8 mouse cellular contexts compared by ENCODE assay signal in genomic region chr9:65586406-65587269, GRCm38 (mm10). TPM values are rescaled to one million over a fixed set of nuclear protein-coding genes. Genes with fewer than 3 reads are reported as not detected.
DNase-seq lines count a peak whose midpoint lies in the region; ATAC-seq lines count a peak whose summit lies in the region.

Pif1 (plus strand) TSS chr9:65587160.

- H3K27ac ChIP-seq in embryonic facial prominence, embryonic 15.5 days (replicated peaks) = peak within 1 kb of the TSS; percentile 53
- peak within 1 kb of the TSS; percentile 87 for H3K27ac ChIP-seq in liver, embryonic 12.5 days
- H3K27ac ChIP-seq in stomach, embryonic 15.5 days = peak within 1 kb of the TSS; percentile 26; the same call in 1 of the 2 replicates

- WGBS in embryonic facial prominence, embryonic 15.5 days = 9% methylated on average over 28 of the region's 28 CpGs
- WGBS in liver, embryonic 12.5 days (ENCODE audit: insufficient replicate concordance) = 9% methylated on average over 28 of the region's 28 CpGs
- 8% methylated on average over 28 of the region's 28 CpGs for WGBS in stomach, embryonic 15.5 days

- peaks cover 31% of the 10 kb centered on the region for H3K4me1 ChIP-seq in embryonic facial prominence, embryonic 15.5 days
- peaks cover 57% of the 10 kb centered on the region for H3K4me1 ChIP-seq in liver, embryonic 12.5 days
- peaks cover 31% of the 10 kb centered on the region for H3K4me1 ChIP-seq in stomach, embryonic 15.5 days

- DNase-seq in 3134 (ENCODE audit: extremely low read depth, insufficient read length, low spot score) (peak; percentile 87), adipocyte (ENCODE audit: low spot score) (peak; percentile 70)
- DNase-seq in heart, adult 8-10 months (ENCODE audit: low spot score) = peak; percentile 87
- peak; percentile 70 to 87 for DNase-seq in kidney, adult 8-10 months
- DNase-seq in naive thymus-derived CD4-positive, alpha-beta T cell, adult 2 months (ENCODE audit: low read depth) = peak; percentile 78

- no peaks in the 10 kb centered on the region for H3K9me3 ChIP-seq in embryonic facial prominence, embryonic 15.5 days (replicated peaks)
- H3K9me3 ChIP-seq in liver, embryonic 12.5 days (replicated peaks) = no peaks in the 10 kb centered on the region
- no peaks in the 10 kb centered on the region for H3K9me3 ChIP-seq in stomach, embryonic 15.5 days

- H3K4me3 ChIP-seq in embryonic facial prominence, embryonic 15.5 days (replicated peaks) = peak within 1 kb of the TSS; percentile 55
- peak within 1 kb of the TSS; percentile 79 for H3K4me3 ChIP-seq in liver, embryonic 12.5 days
- H3K4me3 ChIP-seq in stomach, embryonic 15.5 days (replicated peaks) = peak within 1 kb of the TSS; percentile 63

- H3K9ac ChIP-seq in embryonic facial prominence, embryonic 15.5 days = peak within 1 kb of the TSS; percentile 50
- peak within 1 kb of the TSS; percentile 90 for H3K9ac ChIP-seq in liver, embryonic 12.5 days
- H3K9ac ChIP-seq in stomach, embryonic 15.5 days = peak within 1 kb of the TSS; percentile 33; the same call in 1 of the 2 replicates

- peak within 1 kb of the TSS; percentile 92 for H3K4me2 ChIP-seq in embryonic facial prominence, embryonic 15.5 days (replicated peaks)
- peak within 1 kb of the TSS; percentile 97 for H3K4me2 ChIP-seq in liver, embryonic 12.5 days
- peak within 1 kb of the TSS; percentile 100 for H3K4me2 ChIP-seq in stomach, embryonic 15.5 days

- H3K27me3 ChIP-seq in embryonic facial prominence, embryonic 15.5 days = no peaks in the 10 kb centered on the region
- H3K27me3 ChIP-seq in liver, embryonic 12.5 days (replicated peaks) = no peaks in the 10 kb centered on the region
- H3K27me3 ChIP-seq in stomach, embryonic 15.5 days (replicated peaks) = no peaks in the 10 kb centered on the region

- peak; percentile 86 for ATAC-seq in embryonic facial prominence, embryonic 15.5 days (ENCODE audit: insufficient number of reproducible peaks, low FRiP score, low TSS enrichment, low read depth)
- peak; percentile 87 for ATAC-seq in liver, embryonic 12.5 days
- ATAC-seq in stomach, embryonic 15.5 days (ENCODE audit: insufficient read depth, low FRiP score, low read depth) = peak; percentile 87

- peaks cover 9% of the 10 kb centered on the region; the same call in 1 of the 2 replicates for H3K36me3 ChIP-seq in embryonic facial prominence, embryonic 15.5 days
- peaks cover 32% of the 10 kb centered on the region for H3K36me3 ChIP-seq in liver, embryonic 12.5 days
- no peaks in the 10 kb centered on the region for H3K36me3 ChIP-seq in stomach, embryonic 15.5 days

RNA-seq across cellular contexts. Expression of gene Pif1, which starts in this region (rescaled TPM):
- polyA plus RNA-seq in embryonic facial prominence, embryonic 15.5 days (2015; fragmentation: Nextera tagmentation; extraction: Ambion mirVana) = 10.8 and 11.5 TPM in 2 replicates
- not detected for total RNA-seq in heart, adult 8-10 months (2022)
- polyA plus RNA-seq in liver, embryonic 12.5 days (2016; fragmentation: Nextera tagmentation; extraction: Ambion mirVana) = 16.1 and 17.4 TPM in 2 replicates
- polyA plus RNA-seq in stomach, embryonic 15.5 days (2015; fragmentation: Nextera tagmentation; extraction: Ambion mirVana) = 11.4 and 12.3 TPM in 2 replicates

Comparison
In these comparisons a context has a peak if more than half of its experiments do, and no peak if none do; other contexts are left out.
1. Peak in every context shown above with its lines: DNase-seq, ATAC-seq, H3K4me3 ChIP-seq and H3K27ac ChIP-seq.
2. Peak in DNase-seq in heart, adult 8-10 months; RNA of the gene not detected or under 1 TPM.
3. H3K27ac ChIP-seq: peak in every context shown above with its lines; median percentile 87 in liver, embryonic 12.5 days; 53 in embryonic facial prominence, embryonic 15.5 days; 26 in stomach, embryonic 15.5 days.
4. H3K9ac ChIP-seq: peak in every context shown above with its lines; median percentile 90 in liver, embryonic 12.5 days; 50 in embryonic facial prominence, embryonic 15.5 days; 33 in stomach, embryonic 15.5 days.